In the genomic region with DNA sequence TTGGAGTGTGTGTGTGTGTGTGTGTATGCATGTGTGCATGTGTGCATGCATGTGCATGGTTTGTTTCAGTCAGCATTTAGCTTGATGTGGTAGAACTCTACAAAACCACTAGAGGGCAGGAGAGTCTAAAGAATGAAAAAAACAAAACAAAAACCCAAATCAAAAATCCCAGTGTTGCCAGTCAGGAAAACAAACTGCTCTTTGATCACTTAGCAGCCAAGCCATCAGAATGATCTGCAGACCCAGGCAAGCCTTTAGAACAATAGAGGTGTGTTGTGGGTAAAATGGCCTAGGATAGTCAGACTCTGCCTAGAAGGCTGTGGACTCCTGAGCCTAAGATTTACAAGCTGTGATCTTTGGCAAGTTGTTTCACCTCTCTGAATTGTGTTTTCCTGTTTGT, we compare ENCODE assay signal across 7 mouse cellular contexts.
A peak's percentile ranks its signal among the peaks of the same experiment; 100 is the strongest.
DNase-seq lines count a peak whose midpoint lies in the region; ATAC-seq and TF ChIP-seq lines count a peak whose summit lies in the region.

No protein-coding gene starts in this region.

- H3K9ac ChIP-seq in forebrain, postnatal 0 days, result no peak overlapping the region

- H3K27ac ChIP-seq in layer of hippocampus, adult 2 months, result no peak overlapping the region
- H3K27ac ChIP-seq in forebrain, postnatal 0 days (ENCODE audit: low read depth, low read length), result no peak overlapping the region

- TF ChIP-seq CTCF in layer of hippocampus, adult 2 months (conservative IDR thresholded peaks at IDR 0.05), result peak; percentile 84
- TF ChIP-seq CTCF in forebrain, postnatal 0 days (IDR thresholded peaks at IDR 0.05; ENCODE audit: low read depth), result peak; percentile 81

- no peak overlapping the region for H3K4me3 ChIP-seq in layer of hippocampus, adult 2 months
- H3K4me3 ChIP-seq in forebrain, postnatal 0 days (ENCODE audit: low read depth, low read length), result no peak overlapping the region

- peaks cover 4% of the 10 kb centered on the region; the same call in 1 of the 2 replicates for H3K9me3 ChIP-seq in forebrain, postnatal 0 days (ENCODE audit: low read length)

- no peak overlapping the region for H3K4me2 ChIP-seq in forebrain, postnatal 0 days (ENCODE audit: low read depth)

- peak in 1 of 2 experiments; percentile 45 for DNase-seq in layer of hippocampus, adult 2 months (ENCODE audit: low spot score in 2 of 2)
- no peak for DNase-seq in layer of hippocampus, adult 8-10 months (ENCODE audit: low spot score in 2 of 2)
- DNase-seq in adipocyte (ENCODE audit: low spot score), result peak; percentile 54
- peak; percentile 73 for DNase-seq in forebrain, postnatal 0 days
- peak; percentile 70 for DNase-seq in mesoderm, embryonic 11.5 days (ENCODE audit: low read depth, low spot score)
- DNase-seq in ovary, adult 18-20 months (ENCODE audit: low spot score), result no peak
- DNase-seq in urinary bladder, postnatal 4 days (ENCODE audit: low spot score in 2 of 2), result no peak

- H3K4me1 ChIP-seq in forebrain, postnatal 0 days (ENCODE audit: insufficient read depth), result no peaks in the 10 kb centered on the region

- H3K27me3 ChIP-seq in forebrain, postnatal 0 days (ENCODE audit: insufficient read depth, low read length), result no peaks in the 10 kb centered on the region

- ATAC-seq in forebrain, postnatal 0 days, result peak; percentile 51; the same call in 1 of the 2 replicates

- no peaks in the 10 kb centered on the region for H3K36me3 ChIP-seq in forebrain, postnatal 0 days (ENCODE audit: insufficient read depth)

Comparison
In these comparisons a context has a peak if more than half of its experiments do, and no peak if none do; other contexts are left out.
1. DNase-seq: peak in adipocyte (single experiment), forebrain, postnatal 0 days (single experiment) and mesoderm, embryonic 11.5 days (single experiment); none in layer of hippocampus, adult 8-10 months (0 of 2), ovary, adult 18-20 months (single experiment) and urinary bladder, postnatal 4 days (0 of 2).